Mouse (Mus musculus): Measurements from ENCODE around the gene Sh3bgrl. TPM values are rescaled to one million over a fixed set of nuclear protein-coding genes. Genes with fewer than 3 reads are reported as not detected.

Gene Sh3bgrl
- polyA plus RNA-seq, 1 experiment from 2014 or later: 91.7 TPM

GRCm38 (mm10) chrX:109113401-109114280 is 18.5 kb downstream of the Sh3bgrl start:
- Histone ChIP-seq H3K27me3 (ENCODE audit: insufficient read depth, poor library complexity, severe bottlenecking) (no peaks in the 10 kb centered on the region), H3K4me1 (peaks cover 6% of the 10 kb centered on the region; the same call in 1 of the 2 replicates), H3K27ac (no peak overlapping the region), H3K4me3 (no peak overlapping the region), H3K36me3 (no peaks in the 10 kb centered on the region), H3K9me3 (no peaks in the 10 kb centered on the region)
- WGBS: 26% methylated on average over 7 of the region's 7 CpGs
- no peak for DNase-seq (ENCODE audit: low spot score)

GRCm38 (mm10) chrX:109119829-109120826 is 25.0 kb downstream of the Sh3bgrl start:
- no peaks in the 10 kb centered on the region for H3K27me3 ChIP-seq (ENCODE audit: insufficient read depth, poor library complexity, severe bottlenecking)
- WGBS: 82% methylated on average over 14 of the region's 14 CpGs
- no peak overlapping the region for H3K4me3 ChIP-seq
- no peak overlapping the region for H3K27ac ChIP-seq
- no peaks in the 10 kb centered on the region for H3K9me3 ChIP-seq
- no peaks in the 10 kb centered on the region for H3K36me3 ChIP-seq
- H3K4me1 ChIP-seq: peaks cover 14% of the 10 kb centered on the region; the same call in 1 of the 2 replicates
- no peak for DNase-seq (ENCODE audit: low spot score)

GRCm38 (mm10) chrX:109121161-109121560 is 26.0 kb downstream of the Sh3bgrl start:
- Histone ChIP-seq H3K4me3 (no peak overlapping the region), H3K27ac (no peak overlapping the region), H3K4me1 (peaks cover 14% of the 10 kb centered on the region; the same call in 1 of the 2 replicates), H3K9me3 (no peaks in the 10 kb centered on the region), H3K27me3 (ENCODE audit: insufficient read depth, poor library complexity, severe bottlenecking) (no peaks in the 10 kb centered on the region), H3K36me3 (no peaks in the 10 kb centered on the region)
- WGBS: 50% methylated on average over 9 of the region's 9 CpGs
- DNase-seq (ENCODE audit: low spot score): no peak

GRCm38 (mm10) chrX:109122670-109123069 is 27.5 kb downstream of the Sh3bgrl start:
- Histone ChIP-seq H3K27ac (no peak overlapping the region), H3K9me3 (no peaks in the 10 kb centered on the region), H3K4me1 (peaks cover 14% of the 10 kb centered on the region; the same call in 1 of the 2 replicates), H3K36me3 (no peaks in the 10 kb centered on the region), H3K4me3 (no peak overlapping the region), H3K27me3 (ENCODE audit: insufficient read depth, poor library complexity, severe bottlenecking) (no peaks in the 10 kb centered on the region)
- WGBS: 51% methylated on average over 1 of the region's 1 CpGs
- no peak for DNase-seq (ENCODE audit: low spot score)

GRCm38 (mm10) chrX:109123762-109124161 is 28.6 kb downstream of the Sh3bgrl start:
- Histone ChIP-seq H3K27ac (no peak overlapping the region), H3K4me3 (no peak overlapping the region), H3K36me3 (no peaks in the 10 kb centered on the region), H3K9me3 (no peaks in the 10 kb centered on the region), H3K4me1 (peaks cover 14% of the 10 kb centered on the region; the same call in 1 of the 2 replicates), H3K27me3 (ENCODE audit: insufficient read depth, poor library complexity, severe bottlenecking) (no peaks in the 10 kb centered on the region)
- no peak for DNase-seq (ENCODE audit: low spot score)

GRCm38 (mm10) chrX:109126847-109127246 is 31.7 kb downstream of the Sh3bgrl start:
- no peaks in the 10 kb centered on the region for H3K36me3 ChIP-seq
- H3K9me3 ChIP-seq: no peaks in the 10 kb centered on the region
- no peak overlapping the region for H3K27ac ChIP-seq
- peaks cover 2% of the 10 kb centered on the region; the same call in 1 of the 2 replicates for H3K4me1 ChIP-seq
- H3K27me3 ChIP-seq (ENCODE audit: insufficient read depth, poor library complexity, severe bottlenecking): no peaks in the 10 kb centered on the region
- no peak overlapping the region for H3K4me3 ChIP-seq
- WGBS: 79% methylated on average over 1 of the region's 1 CpGs
- DNase-seq (ENCODE audit: low spot score): no peak

- no peak for DNase-seq (ENCODE audit: low spot score)
- 52% methylated on average over 7 of the region's 7 CpGs for WGBS
- H3K36me3 ChIP-seq: no peaks in the 10 kb centered on the region
- H3K9me3 ChIP-seq: no peaks in the 10 kb centered on the region
- H3K4me3 ChIP-seq: no peak overlapping the region
- no peak overlapping the region for H3K27ac ChIP-seq
- no peaks in the 10 kb centered on the region for H3K27me3 ChIP-seq (ENCODE audit: insufficient read depth, poor library complexity, severe bottlenecking)
- H3K4me1 ChIP-seq: no peaks in the 10 kb centered on the region
Observed at GRCm38 (mm10) chrX:109127551-109128088, 32.5 kb downstream of the Sh3bgrl start.

GRCm38 (mm10) chrX:109130066-109130465 is 34.9 kb downstream of the Sh3bgrl start:
- Histone ChIP-seq H3K4me3 (no peak overlapping the region), H3K9me3 (no peaks in the 10 kb centered on the region), H3K27ac (no peak overlapping the region), H3K27me3 (ENCODE audit: insufficient read depth, poor library complexity, severe bottlenecking) (no peaks in the 10 kb centered on the region), H3K36me3 (no peaks in the 10 kb centered on the region), H3K4me1 (no peaks in the 10 kb centered on the region)
- DNase-seq (ENCODE audit: low spot score): no peak
- 92% methylated on average over 1 of the region's 1 CpGs for WGBS

- H3K36me3 ChIP-seq: no peaks in the 10 kb centered on the region
- no peak for DNase-seq (ENCODE audit: low spot score)
- no peak overlapping the region for H3K27ac ChIP-seq
- no peaks in the 10 kb centered on the region for H3K4me1 ChIP-seq
- no peaks in the 10 kb centered on the region for H3K27me3 ChIP-seq (ENCODE audit: insufficient read depth, poor library complexity, severe bottlenecking)
- WGBS: 93% methylated on average over 2 of the region's 2 CpGs
- H3K9me3 ChIP-seq: no peaks in the 10 kb centered on the region
- no peak overlapping the region for H3K4me3 ChIP-seq
Observed at GRCm38 (mm10) chrX:109131834-109132233, 36.7 kb downstream of the Sh3bgrl start.

GRCm38 (mm10) chrX:109132463-109132862 is 37.3 kb downstream of the Sh3bgrl start:
- no peak overlapping the region for H3K4me3 ChIP-seq
- no peaks in the 10 kb centered on the region for H3K27me3 ChIP-seq (ENCODE audit: insufficient read depth, poor library complexity, severe bottlenecking)
- no peaks in the 10 kb centered on the region for H3K4me1 ChIP-seq
- no peaks in the 10 kb centered on the region for H3K9me3 ChIP-seq
- no peaks in the 10 kb centered on the region for H3K36me3 ChIP-seq
- 95% methylated on average over 1 of the region's 1 CpGs for WGBS
- no peak for DNase-seq (ENCODE audit: low spot score)
- no peak overlapping the region for H3K27ac ChIP-seq

GRCm38 (mm10) chrX:109133500-109133899 is 38.3 kb downstream of the Sh3bgrl start:
- no peak for DNase-seq (ENCODE audit: low spot score)
- H3K27ac ChIP-seq: no peak overlapping the region
- 76% methylated on average over 2 of the region's 2 CpGs for WGBS
- no peaks in the 10 kb centered on the region for H3K9me3 ChIP-seq
- H3K27me3 ChIP-seq (ENCODE audit: insufficient read depth, poor library complexity, severe bottlenecking): no peaks in the 10 kb centered on the region
- no peak overlapping the region for H3K4me3 ChIP-seq
- no peaks in the 10 kb centered on the region for H3K36me3 ChIP-seq
- H3K4me1 ChIP-seq: no peaks in the 10 kb centered on the region

GRCm38 (mm10) chrX:109136306-109136705 is 41.1 kb downstream of the Sh3bgrl start:
- Histone ChIP-seq H3K27me3 (ENCODE audit: insufficient read depth, poor library complexity, severe bottlenecking) (no peaks in the 10 kb centered on the region), H3K4me1 (no peaks in the 10 kb centered on the region), H3K27ac (no peak overlapping the region), H3K4me3 (no peak overlapping the region), H3K9me3 (no peaks in the 10 kb centered on the region), H3K36me3 (no peaks in the 10 kb centered on the region)
- no peak for DNase-seq (ENCODE audit: low spot score)

All from heart, embryonic 10.5 days (tissue).